Mouse (Mus musculus): ENCODE data around the gene Cdc42.

Cdc42 gene

DNA sequence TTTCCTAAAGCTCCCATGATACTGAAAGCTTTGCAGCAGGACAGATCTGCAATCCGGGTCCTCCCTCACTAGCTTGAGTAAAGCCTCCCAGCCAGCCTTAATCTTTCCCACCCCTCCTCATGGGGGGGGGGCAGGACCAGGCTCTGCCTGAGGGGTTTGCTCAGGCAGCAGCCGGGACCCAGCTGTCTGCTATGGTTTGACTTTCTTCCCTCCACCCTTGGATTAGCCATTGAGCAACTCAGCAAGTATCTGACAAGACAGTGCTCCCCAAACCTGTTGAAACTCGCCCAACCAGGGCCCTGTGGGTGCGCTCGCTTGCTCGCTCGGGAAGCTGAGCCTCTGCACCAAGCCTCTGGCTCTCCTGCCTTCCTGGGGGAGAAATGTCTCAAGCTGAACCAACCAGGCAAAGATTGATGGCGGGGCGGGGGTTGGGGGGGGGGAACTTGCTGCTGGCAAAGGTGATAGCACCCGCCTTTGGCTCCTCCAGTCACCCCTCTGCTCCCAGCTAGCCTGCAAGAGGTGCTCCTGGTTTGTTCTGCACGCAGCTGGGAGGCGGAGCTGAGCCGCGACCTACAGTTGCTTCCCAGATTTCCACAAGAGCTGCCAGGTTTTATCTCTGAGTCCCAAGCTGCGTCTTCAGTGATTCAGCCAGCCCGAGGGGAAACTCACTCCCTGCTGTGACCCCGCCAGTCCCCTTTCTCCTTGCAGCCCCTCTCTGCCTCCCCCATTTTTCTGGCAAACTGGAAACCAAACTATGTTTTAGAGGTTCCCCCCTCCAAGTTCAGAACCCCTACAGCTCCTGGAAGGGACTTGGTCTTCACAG, 74.7 kb downstream of the Cdc42 start:
- no peak for DNase-seq

DNA sequence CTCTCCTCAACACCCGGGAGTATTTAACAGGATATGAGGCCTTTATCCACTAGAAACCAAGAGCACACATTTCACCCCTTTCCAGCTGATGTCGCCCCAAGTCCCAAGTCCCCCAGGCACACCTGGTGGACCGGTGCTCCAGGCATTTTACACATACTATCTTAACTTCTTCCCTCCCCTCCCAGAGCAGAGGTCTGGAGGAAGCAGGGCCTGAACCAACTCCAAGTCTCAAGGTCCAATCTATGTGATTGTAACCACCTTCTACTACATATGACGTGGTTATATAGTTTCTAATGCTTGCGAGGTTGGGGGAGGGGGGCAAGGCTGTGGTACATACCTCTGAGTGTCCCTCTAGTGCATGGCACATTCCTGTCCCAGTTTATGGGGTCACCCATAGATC, 75.4 kb downstream of the Cdc42 start:
- DNase-seq, result no peak

DNA sequence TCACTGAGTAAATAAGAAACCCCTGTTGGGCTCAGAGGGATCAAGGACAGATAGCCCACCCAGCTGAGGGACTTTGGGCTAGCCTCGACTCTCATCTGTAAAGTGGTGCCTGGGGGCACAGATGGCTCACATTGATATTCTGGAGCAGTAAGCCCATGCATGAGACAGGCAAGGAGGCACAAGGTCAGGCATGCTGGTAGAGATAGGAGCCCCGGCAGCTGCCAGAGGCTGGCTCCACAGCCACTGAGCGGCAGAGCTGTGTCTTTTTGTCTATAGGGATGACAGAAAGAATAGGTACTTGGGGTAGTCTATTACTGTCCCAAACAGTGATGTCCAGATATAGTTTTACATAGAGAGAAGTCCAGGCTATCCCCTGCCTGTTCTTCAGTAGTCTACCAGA, 76.2 kb downstream of the Cdc42 start:
- DNase-seq, result no peak

DNA sequence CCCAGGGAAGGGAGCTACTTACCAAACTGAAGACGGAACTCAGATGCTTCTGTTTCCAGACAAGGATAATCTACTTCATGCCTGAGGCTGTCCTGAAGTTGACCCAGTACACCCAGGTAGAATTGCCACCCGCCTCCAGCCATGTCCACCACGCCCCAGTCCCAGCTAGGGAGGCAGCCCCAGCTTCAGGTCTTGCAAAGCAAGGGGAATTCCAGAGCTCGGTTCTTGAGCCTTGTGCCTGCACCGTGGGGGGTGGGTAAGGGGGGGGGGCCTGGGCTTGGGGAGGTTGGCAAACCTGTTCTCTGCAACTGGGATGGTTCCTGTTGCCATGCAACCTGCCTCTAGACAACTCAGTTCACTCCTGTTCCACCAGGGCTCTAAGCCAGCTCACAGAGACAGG, 78.2 kb downstream of the Cdc42 start:
- no peak for DNase-seq

DNA sequence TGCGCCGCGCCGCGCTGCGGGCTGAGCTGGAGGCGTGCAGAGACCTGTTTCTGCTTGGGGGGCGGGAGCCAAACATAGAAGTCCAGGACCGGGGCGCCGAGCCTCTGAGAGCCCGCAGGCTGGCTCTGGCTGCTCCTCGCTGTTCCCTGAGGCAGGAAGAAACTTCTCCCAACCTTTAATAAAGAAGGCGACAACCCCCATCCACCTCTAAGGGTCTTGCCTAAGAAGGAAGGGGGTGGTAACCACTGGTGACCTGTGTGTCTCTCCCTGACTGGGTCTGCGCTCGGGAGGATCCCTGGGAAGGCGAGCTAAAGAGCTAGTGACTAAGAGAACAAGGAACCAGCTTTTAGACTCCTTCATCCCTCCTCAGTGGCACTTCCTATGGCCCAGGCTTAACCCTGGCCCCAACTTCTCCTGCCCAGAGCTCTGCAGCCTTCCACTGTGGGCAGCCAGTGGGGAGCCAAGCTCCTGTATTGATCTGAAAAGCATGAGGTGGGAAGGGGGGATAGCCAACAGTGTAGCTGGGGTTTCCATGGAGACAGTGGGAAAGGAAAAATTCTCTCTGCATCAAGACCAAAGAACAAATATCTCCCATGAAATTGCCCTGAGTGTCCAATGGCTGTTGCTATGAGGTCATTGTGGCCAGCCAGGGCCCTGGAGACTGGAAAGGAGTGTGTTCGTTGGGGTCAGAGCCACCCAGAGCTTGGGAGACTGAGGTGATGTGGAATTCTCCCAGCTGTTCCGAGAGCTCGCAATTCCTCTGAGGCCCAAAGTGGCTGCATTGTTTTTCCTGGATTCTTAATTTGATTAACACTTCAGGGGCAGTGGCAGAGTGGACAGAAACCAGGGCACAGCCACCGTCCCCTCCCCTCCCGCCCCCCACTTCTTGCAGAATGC, 79.1 kb downstream of the Cdc42 start:
- no peak for DNase-seq

DNA sequence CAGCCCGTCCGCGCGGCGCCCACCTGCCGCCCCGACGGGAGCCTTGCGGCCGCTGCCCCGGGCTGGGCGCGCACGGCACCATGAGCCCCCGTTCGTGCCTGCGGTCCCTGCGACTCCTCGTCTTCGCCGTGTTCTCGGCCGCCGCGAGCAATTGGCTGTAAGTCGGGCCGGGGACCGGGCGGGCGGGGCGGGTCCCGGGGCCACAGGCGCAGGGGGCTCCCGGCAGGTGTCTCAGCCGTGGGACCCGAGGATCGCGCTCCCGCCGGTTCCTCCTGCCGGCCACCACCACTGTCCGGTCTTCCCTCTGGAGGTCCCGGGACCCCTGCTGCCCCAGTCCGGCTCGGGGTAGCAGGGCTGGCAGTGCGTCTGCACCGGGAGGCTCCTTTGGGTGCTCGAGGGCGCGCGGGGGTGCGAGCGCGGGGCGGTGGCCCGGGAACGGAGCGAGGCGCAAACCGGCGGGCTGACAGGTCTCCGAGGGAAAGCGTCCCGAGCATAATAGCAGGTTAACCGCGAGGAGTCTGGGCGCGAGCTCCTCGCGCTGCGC, 79.8 kb downstream of the Cdc42 start:
- no peak for DNase-seq

DNA sequence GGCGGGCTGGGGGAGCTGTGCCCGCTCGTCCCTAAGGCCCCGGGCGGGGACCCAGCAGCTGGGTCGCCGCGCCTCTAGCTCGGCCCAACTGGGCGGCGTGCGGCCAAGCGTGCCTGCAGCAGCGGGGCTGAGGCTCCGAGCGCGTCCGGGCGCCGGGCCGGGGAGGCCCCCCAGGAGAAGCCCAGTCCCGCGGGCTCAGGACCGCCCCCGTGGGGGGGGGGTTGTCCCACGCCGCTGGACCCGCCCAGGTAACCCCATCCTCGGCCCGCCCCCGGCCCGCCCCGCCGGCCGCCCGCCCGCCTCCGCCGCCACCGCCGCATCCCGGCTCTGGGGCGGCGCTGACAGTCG, 80.4 kb downstream of the Cdc42 start, which contains the start of gene Wnt4:
Gene Wnt4 (plus strand): TSS at position 324 of the 348 bp plus-strand sequence.
- peak; percentile 46 to 50 for DNase-seq

DNA sequence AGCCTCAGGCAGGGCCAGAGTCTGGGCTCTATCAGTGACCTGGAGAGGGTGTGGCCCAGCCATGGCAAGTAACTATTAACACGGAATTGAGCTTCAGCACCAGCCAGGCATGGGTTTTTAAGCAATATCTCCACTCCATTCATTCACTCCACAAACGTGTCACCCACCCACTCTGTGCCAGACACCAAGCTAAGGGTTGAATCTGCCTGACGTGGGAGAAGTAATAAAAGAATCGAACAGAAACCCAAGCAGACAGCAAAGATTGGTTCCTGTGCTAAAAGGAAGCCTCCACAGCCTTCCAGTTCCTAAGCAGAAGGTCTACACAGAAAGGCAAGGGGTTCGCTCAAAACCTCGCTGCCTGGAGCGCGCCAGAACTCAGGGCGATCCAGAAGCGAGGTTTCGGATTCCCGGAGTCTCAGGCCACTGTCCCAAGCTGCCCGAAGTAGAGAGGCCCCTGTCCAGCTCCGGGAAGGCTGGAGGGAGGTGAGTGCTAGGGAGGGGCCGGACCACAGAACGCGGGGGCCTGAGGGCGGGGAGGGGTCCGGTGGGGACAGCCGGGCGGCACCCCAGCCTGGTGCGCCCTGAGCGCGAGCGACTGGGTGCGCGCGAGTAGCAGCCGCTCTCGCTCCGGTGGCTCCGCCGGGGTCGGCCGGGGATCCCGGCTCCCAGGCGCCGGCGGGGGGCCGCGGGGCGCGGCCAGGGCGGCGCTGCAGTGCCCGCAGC, 80.9 kb downstream of the Cdc42 start:
- DNase-seq, result no peak

DNA sequence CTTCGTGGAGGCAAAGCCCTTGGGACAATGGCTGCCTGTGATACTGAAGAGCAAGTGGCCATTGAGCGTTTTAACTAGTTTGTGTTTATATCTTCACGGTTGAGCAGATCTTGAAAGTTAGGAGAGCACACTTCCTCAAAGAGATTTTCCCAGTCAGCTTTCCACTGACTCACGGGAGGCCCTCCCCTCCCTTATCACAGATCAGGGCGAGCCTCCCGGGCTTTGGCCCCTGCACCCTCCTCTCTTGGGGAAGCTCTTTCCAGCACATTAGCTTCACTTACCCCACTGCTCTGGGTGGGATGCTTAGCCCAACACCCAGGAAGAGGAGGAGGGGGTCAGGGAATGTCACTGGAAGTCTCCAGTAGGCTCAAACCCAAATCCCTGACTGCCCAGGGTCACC, 83.2 kb downstream of the Cdc42 start:
- no peak for DNase-seq

DNA sequence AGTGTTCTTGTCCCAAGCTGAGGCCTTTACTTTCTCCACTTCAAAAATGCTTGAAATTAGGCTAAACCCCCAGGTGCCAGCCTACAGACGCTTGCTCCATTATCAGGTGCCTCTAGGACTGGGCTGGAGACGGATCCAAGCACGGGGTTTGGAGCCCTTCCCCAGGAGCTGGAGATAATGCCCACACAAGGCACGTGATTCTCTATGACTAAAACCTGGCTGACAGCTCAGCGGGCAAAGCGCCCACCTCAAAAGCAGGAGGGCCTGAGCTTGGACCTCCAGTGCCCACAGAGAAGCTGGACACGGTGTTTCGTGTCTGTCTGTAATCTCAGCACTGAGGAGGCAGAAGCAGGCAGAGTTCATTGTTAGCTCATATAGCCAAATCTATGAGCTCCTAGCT, 85.7 kb downstream of the Cdc42 start:
- DNase-seq, result peak; percentile 56 to 63

Measured in cerebellum, postnatal 14 days (tissue).